Mouse (Mus musculus): ENCODE measurements around the gene Mrpl12. TPM values are rescaled to one million over a fixed set of nuclear protein-coding genes. Genes with fewer than 3 reads are reported as not detected.

Mrpl12 gene
- polyA plus RNA-seq, 1 experiment from 2014 or later, result 89.5 TPM

- peaks cover 9% of the 10 kb centered on the region; the same call in 1 of the 2 replicates for H3K27me3 ChIP-seq
- H3K27ac ChIP-seq (replicated peaks), result no peak overlapping the region
- H3K4me3 ChIP-seq (replicated peaks), result no peak overlapping the region
- no peak for ATAC-seq (ENCODE audit: insufficient read depth)
- H3K9ac ChIP-seq, result no peak overlapping the region
- H3K36me3 ChIP-seq (replicated peaks), result peaks cover 43% of the 10 kb centered on the region
- WGBS (ENCODE audit: insufficient replicate concordance), result 82% methylated on average over 3 of the region's 3 CpGs
- H3K4me1 ChIP-seq (replicated peaks), result peaks cover 25% of the 10 kb centered on the region
- no peaks in the 10 kb centered on the region for H3K9me3 ChIP-seq (replicated peaks)
- H3K4me2 ChIP-seq, result no peak overlapping the region
These were observed 13.0 kb downstream of the Mrpl12 start for GRCm38 (mm10) chr11:120497436-120497835.

GRCm38 (mm10) chr11:120498226-120498625 lies 13.8 kb downstream of the Mrpl12 start:
- Histone ChIP-seq H3K9ac (no peak overlapping the region), H3K4me3 (replicated peaks) (no peak overlapping the region), H3K36me3 (replicated peaks) (peaks cover 43% of the 10 kb centered on the region), H3K9me3 (replicated peaks) (no peaks in the 10 kb centered on the region), H3K27ac (replicated peaks) (no peak overlapping the region), H3K4me2 (no peak overlapping the region), H3K27me3 (peaks cover 9% of the 10 kb centered on the region; the same call in 1 of the 2 replicates), H3K4me1 (replicated peaks) (peaks cover 17% of the 10 kb centered on the region)
- WGBS (ENCODE audit: insufficient replicate concordance), result 78% methylated on average over 12 of the region's 12 CpGs
- no peak for ATAC-seq (ENCODE audit: insufficient read depth)

- Histone ChIP-seq H3K9ac (no peak overlapping the region), H3K4me2 (no peak overlapping the region), H3K4me3 (replicated peaks) (no peak overlapping the region), H3K9me3 (replicated peaks) (no peaks in the 10 kb centered on the region), H3K27me3 (peaks cover 9% of the 10 kb centered on the region; the same call in 1 of the 2 replicates), H3K36me3 (replicated peaks) (peaks cover 43% of the 10 kb centered on the region), H3K27ac (replicated peaks) (no peak overlapping the region), H3K4me1 (replicated peaks) (peaks cover 10% of the 10 kb centered on the region)
- ATAC-seq (ENCODE audit: insufficient read depth), result no peak
- WGBS (ENCODE audit: insufficient replicate concordance), result 87% methylated on average over 5 of the region's 5 CpGs
These were observed 14.5 kb downstream of the Mrpl12 start for GRCm38 (mm10) chr11:120498891-120499290.

GRCm38 (mm10) chr11:120499894-120500293 lies 15.5 kb downstream of the Mrpl12 start:
- Histone ChIP-seq H3K9ac (no peak overlapping the region), H3K4me3 (replicated peaks) (no peak overlapping the region)
- WGBS (ENCODE audit: insufficient replicate concordance), result 61% methylated on average over 6 of the region's 6 CpGs

GRCm38 (mm10) chr11:120500357-120500756 lies 15.9 kb downstream of the Mrpl12 start:
- ATAC-seq (ENCODE audit: insufficient read depth), result no peak
- H3K9me3 ChIP-seq (replicated peaks), result no peaks in the 10 kb centered on the region
- no peak overlapping the region for H3K9ac ChIP-seq
- peaks cover 7% of the 10 kb centered on the region for H3K4me1 ChIP-seq (replicated peaks)
- peaks cover 32% of the 10 kb centered on the region for H3K36me3 ChIP-seq (replicated peaks)
- no peak overlapping the region for H3K4me3 ChIP-seq (replicated peaks)
- no peak overlapping the region for H3K27ac ChIP-seq (replicated peaks)
- no peak overlapping the region for H3K4me2 ChIP-seq
- WGBS (ENCODE audit: insufficient replicate concordance), result 8% methylated on average over 3 of the region's 3 CpGs
- H3K27me3 ChIP-seq, result peaks cover 9% of the 10 kb centered on the region; the same call in 1 of the 2 replicates

More at GRCm38 (mm10) chr11:120499894-120500293, 15.5 kb downstream of the Mrpl12 start:
- H3K27me3 ChIP-seq, result peaks cover 9% of the 10 kb centered on the region; the same call in 1 of the 2 replicates
- no peaks in the 10 kb centered on the region for H3K9me3 ChIP-seq (replicated peaks)
- H3K4me2 ChIP-seq, result no peak overlapping the region
- ATAC-seq (ENCODE audit: insufficient read depth), result no peak
- no peak overlapping the region for H3K27ac ChIP-seq (replicated peaks)
- H3K36me3 ChIP-seq (replicated peaks), result peaks cover 36% of the 10 kb centered on the region
- H3K4me1 ChIP-seq (replicated peaks), result peaks cover 7% of the 10 kb centered on the region

GRCm38 (mm10) chr11:120501018-120501417 lies 16.6 kb downstream of the Mrpl12 start:
- no peak overlapping the region for H3K4me2 ChIP-seq
- no peak overlapping the region for H3K4me3 ChIP-seq (replicated peaks)
- peaks cover 9% of the 10 kb centered on the region; the same call in 1 of the 2 replicates for H3K27me3 ChIP-seq
- no peaks in the 10 kb centered on the region for H3K9me3 ChIP-seq (replicated peaks)
- WGBS (ENCODE audit: insufficient replicate concordance), result 47% methylated on average over 6 of the region's 6 CpGs
- peaks cover 7% of the 10 kb centered on the region for H3K4me1 ChIP-seq (replicated peaks)
- no peak overlapping the region for H3K27ac ChIP-seq (replicated peaks)
- H3K36me3 ChIP-seq (replicated peaks), result peaks cover 25% of the 10 kb centered on the region
- H3K9ac ChIP-seq, result no peak overlapping the region
- ATAC-seq (ENCODE audit: insufficient read depth), result no peak

- WGBS (ENCODE audit: insufficient replicate concordance), result 56% methylated on average over 4 of the region's 4 CpGs
- H3K4me3 ChIP-seq (replicated peaks), result no peak overlapping the region
- no peak for ATAC-seq (ENCODE audit: insufficient read depth)
- peaks cover 18% of the 10 kb centered on the region for H3K36me3 ChIP-seq (replicated peaks)
- peaks cover 12% of the 10 kb centered on the region for H3K4me1 ChIP-seq (replicated peaks)
- H3K4me2 ChIP-seq, result no peak overlapping the region
- no peaks in the 10 kb centered on the region for H3K9me3 ChIP-seq (replicated peaks)
- H3K9ac ChIP-seq, result no peak overlapping the region
- peaks cover 9% of the 10 kb centered on the region; the same call in 1 of the 2 replicates for H3K27me3 ChIP-seq
- no peak overlapping the region for H3K27ac ChIP-seq (replicated peaks)
These were observed 17.3 kb downstream of the Mrpl12 start for GRCm38 (mm10) chr11:120501701-120502100.

GRCm38 (mm10) chr11:120505661-120506060 lies 21.2 kb downstream of the Mrpl12 start:
- H3K27me3 ChIP-seq, result peaks cover 5% of the 10 kb centered on the region; the same call in 1 of the 2 replicates
- H3K4me3 ChIP-seq (replicated peaks), result no peak overlapping the region
- H3K4me2 ChIP-seq, result no peak overlapping the region
- peaks cover 31% of the 10 kb centered on the region for H3K4me1 ChIP-seq (replicated peaks)
- WGBS (ENCODE audit: insufficient replicate concordance), result 78% methylated on average over 3 of the region's 3 CpGs
- H3K9me3 ChIP-seq (replicated peaks), result no peaks in the 10 kb centered on the region
- ATAC-seq (ENCODE audit: insufficient read depth), result no peak
- H3K36me3 ChIP-seq (replicated peaks), result no peaks in the 10 kb centered on the region
- no peak overlapping the region for H3K9ac ChIP-seq
- H3K27ac ChIP-seq (replicated peaks), result no peak overlapping the region

GRCm38 (mm10) chr11:120506899-120507298 lies 22.5 kb downstream of the Mrpl12 start:
- Histone ChIP-seq H3K4me3 (replicated peaks) (no peak overlapping the region), H3K27me3 (no peaks in the 10 kb centered on the region), H3K36me3 (replicated peaks) (no peaks in the 10 kb centered on the region), H3K4me1 (replicated peaks) (peaks cover 43% of the 10 kb centered on the region), H3K4me2 (no peak overlapping the region), H3K27ac (replicated peaks) (no peak overlapping the region), H3K9ac (no peak overlapping the region), H3K9me3 (replicated peaks) (no peaks in the 10 kb centered on the region)
- 51% methylated on average over 4 of the region's 4 CpGs for WGBS (ENCODE audit: insufficient replicate concordance)
- ATAC-seq (ENCODE audit: insufficient read depth), result no peak

- H3K36me3 ChIP-seq (replicated peaks), result no peaks in the 10 kb centered on the region
- no peaks in the 10 kb centered on the region for H3K27me3 ChIP-seq
- H3K4me2 ChIP-seq, result no peak overlapping the region
- H3K9ac ChIP-seq, result no peak overlapping the region
- no peak overlapping the region for H3K4me3 ChIP-seq (replicated peaks)
- H3K4me1 ChIP-seq (replicated peaks), result peaks cover 43% of the 10 kb centered on the region
- no peak overlapping the region for H3K27ac ChIP-seq (replicated peaks)
- 62% methylated on average over 13 of the region's 13 CpGs for WGBS (ENCODE audit: insufficient replicate concordance)
- no peak for ATAC-seq (ENCODE audit: insufficient read depth)
- no peaks in the 10 kb centered on the region for H3K9me3 ChIP-seq (replicated peaks)
These were observed 23.3 kb downstream of the Mrpl12 start for GRCm38 (mm10) chr11:120507611-120508289.

GRCm38 (mm10) chr11:120508290-120508870 lies 24.0 kb downstream of the Mrpl12 start:
- H3K27ac ChIP-seq (replicated peaks), result no peak overlapping the region
- ATAC-seq (ENCODE audit: insufficient read depth), result no peak
- no peak overlapping the region for H3K4me2 ChIP-seq
- no peak overlapping the region for H3K9ac ChIP-seq
- no peak overlapping the region for H3K4me3 ChIP-seq (replicated peaks)
- H3K9me3 ChIP-seq (replicated peaks), result no peaks in the 10 kb centered on the region
- H3K27me3 ChIP-seq, result no peaks in the 10 kb centered on the region
- H3K36me3 ChIP-seq (replicated peaks), result no peaks in the 10 kb centered on the region
- 74% methylated on average over 9 of the region's 9 CpGs for WGBS (ENCODE audit: insufficient replicate concordance)
- peaks cover 43% of the 10 kb centered on the region for H3K4me1 ChIP-seq (replicated peaks)

Measured in liver, embryonic 15.5 days (tissue).